Mouse (Mus musculus): ENCODE data around the gene Ston2. TPM values are rescaled to one million over a fixed set of nuclear protein-coding genes. Genes with fewer than 3 reads are reported as not detected.
A peak's percentile ranks its signal among the peaks of the same experiment; 100 is the strongest.
"Not testable (repeated sequence)": the region's sequence is repeated elsewhere in the genome, so short reads cannot be mapped to it uniquely, and the experiment has no call there.

The Ston2 gene
- total RNA-seq, 1 experiment from 2014 or later = 0.94 TPM

DNA sequence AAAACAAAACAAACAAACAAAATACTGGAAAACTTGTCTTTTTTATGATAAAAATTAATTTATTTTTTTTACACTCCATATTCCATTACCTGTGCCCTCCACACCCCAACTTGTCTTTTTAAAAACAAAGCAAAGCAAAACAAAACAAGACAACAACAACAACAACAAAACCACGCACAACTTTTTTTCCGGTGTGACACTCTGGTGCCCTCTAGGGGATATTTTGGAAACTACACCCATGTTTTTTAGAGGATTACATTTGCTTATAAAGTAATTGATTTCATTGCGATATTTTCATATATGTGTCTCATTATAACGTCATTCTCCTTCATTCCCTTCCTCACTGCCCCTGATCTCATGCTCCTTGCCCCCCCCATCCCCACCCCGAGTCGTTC, 11.2 kb upstream of the Ston2 start:
- no peak for ATAC-seq (replicated peaks in 1 of 2; ENCODE audit: insufficient read depth in 1 of 2, low FRiP score in 2 of 2, low TSS enrichment in 1 of 2, low read depth in 1 of 2, poor library complexity in 2 of 2, severe bottlenecking in 2 of 2)

DNA sequence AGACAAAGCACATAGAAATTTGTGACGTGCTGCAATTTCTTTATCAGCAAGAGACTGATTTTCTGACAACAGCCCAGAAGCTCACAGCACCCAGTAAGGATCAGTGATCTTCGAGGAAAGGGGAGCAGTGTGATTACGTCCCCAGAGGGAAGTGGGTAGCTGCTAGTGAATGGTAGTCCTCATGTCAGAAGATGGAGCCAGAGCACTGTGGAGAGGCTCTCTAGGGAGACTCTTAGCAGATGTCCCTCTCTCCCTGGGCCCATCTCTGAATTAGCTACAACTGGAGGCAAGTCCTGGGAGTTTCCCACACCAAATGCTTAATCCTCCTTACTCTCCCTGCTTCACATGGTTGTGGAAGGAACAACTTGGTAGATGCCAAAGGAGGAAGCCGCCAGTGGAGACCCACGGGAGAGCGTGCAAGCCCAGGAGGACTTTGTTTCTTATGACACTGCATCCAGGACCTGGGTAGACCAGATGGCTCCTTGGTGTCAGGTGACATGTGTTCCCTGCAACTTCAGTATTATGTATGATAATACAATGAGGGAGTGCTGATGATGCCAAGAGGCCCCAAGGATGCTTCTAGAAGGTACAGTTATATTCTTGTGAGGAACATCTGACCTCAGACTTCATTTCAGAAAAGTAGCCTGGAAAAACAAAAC, 10.7 kb upstream of the Ston2 start:
- ATAC-seq (replicated peaks in 1 of 2; ENCODE audit: insufficient read depth in 1 of 2, low FRiP score in 2 of 2, low TSS enrichment in 1 of 2, low read depth in 1 of 2, poor library complexity in 2 of 2, severe bottlenecking in 2 of 2) = 0 out of 4 replicates have a peak, but pooled peaks of 1 of the 2 experiments have one; percentile 27

- ATAC-seq (replicated peaks in 1 of 2; ENCODE audit: insufficient read depth in 1 of 2, low FRiP score in 2 of 2, low TSS enrichment in 1 of 2, low read depth in 1 of 2, poor library complexity in 2 of 2, severe bottlenecking in 2 of 2) = no peak
These were observed 8.6 kb upstream of the Ston2 start for GRCm38 (mm10) chr12:91796774-91797173.

- ATAC-seq (replicated peaks in 1 of 2; ENCODE audit: insufficient read depth in 1 of 2, low FRiP score in 2 of 2, low TSS enrichment in 1 of 2, low read depth in 1 of 2, poor library complexity in 2 of 2, severe bottlenecking in 2 of 2) = no peak
These were observed 5.1 kb upstream of the Ston2 start for GRCm38 (mm10) chr12:91793266-91793665.

DNA sequence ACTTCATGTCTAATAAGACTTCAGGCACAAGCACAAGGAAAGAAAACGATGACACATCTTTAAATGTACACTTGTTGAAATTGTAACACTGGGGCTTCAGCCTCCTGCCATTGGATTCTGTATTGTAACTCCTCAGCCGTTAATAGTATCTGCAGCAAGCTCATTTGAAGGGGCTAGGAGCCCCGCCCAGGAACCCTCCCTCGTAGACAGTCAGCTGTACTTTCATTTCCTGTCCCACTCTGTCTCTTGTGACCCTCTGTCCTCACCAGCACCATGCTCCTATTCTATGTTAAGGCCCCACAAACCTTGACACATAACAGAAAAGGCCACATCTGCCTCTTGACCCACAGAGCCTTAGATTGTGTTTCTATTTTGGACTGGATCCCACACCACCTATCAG, 3.6 kb upstream of the Ston2 start:
- no peak for ATAC-seq (replicated peaks in 1 of 2; ENCODE audit: insufficient read depth in 1 of 2, low FRiP score in 2 of 2, low TSS enrichment in 1 of 2, low read depth in 1 of 2, poor library complexity in 2 of 2, severe bottlenecking in 2 of 2)

GRCm38 (mm10) chr12:91789801-91790200, 1.6 kb upstream of the Ston2 start:
- ATAC-seq (replicated peaks in 1 of 2; ENCODE audit: insufficient read depth in 1 of 2, low FRiP score in 2 of 2, low TSS enrichment in 1 of 2, low read depth in 1 of 2, poor library complexity in 2 of 2, severe bottlenecking in 2 of 2) = peak; percentile 67 to 74; a peak in 3 of 4 replicates

GRCm38 (mm10) chr12:91788446-91788845, 259 bp upstream of the Ston2 start:
- ATAC-seq (replicated peaks in 1 of 2; ENCODE audit: insufficient read depth in 1 of 2, low FRiP score in 2 of 2, low TSS enrichment in 1 of 2, low read depth in 1 of 2, poor library complexity in 2 of 2, severe bottlenecking in 2 of 2) = not testable (repeated sequence)

DNA sequence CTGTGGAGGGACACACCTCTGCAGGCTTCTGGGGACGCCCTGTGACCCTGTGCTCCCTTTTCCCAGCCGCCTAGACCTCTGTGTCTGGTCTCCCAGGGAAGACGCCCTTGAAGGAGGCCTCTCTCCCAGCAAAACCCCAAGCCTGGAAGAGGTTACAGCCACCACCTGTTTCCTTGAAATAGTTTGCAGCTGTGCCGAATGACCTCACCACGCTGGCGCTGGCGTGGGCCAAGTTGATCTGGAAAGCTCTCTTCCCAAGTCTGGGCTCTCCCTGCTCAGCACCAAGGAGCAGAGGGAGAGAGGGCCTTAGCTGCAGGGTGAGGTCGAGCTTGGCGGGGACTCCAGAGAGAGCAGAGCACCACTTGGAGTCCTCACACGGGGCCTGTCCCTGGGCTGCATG, 1.8 kb downstream of the Ston2 start:
- no peak for ATAC-seq (replicated peaks in 1 of 2; ENCODE audit: insufficient read depth in 1 of 2, low FRiP score in 2 of 2, low TSS enrichment in 1 of 2, low read depth in 1 of 2, poor library complexity in 2 of 2, severe bottlenecking in 2 of 2)

- ATAC-seq (replicated peaks in 1 of 2; ENCODE audit: insufficient read depth in 1 of 2, low FRiP score in 2 of 2, low TSS enrichment in 1 of 2, low read depth in 1 of 2, poor library complexity in 2 of 2, severe bottlenecking in 2 of 2) = no peak
These were observed 6.8 kb downstream of the Ston2 start for GRCm38 (mm10) chr12:91781432-91781831.

GRCm38 (mm10) chr12:91780531-91780930, 7.7 kb downstream of the Ston2 start:
- ATAC-seq (replicated peaks in 1 of 2; ENCODE audit: insufficient read depth in 1 of 2, low FRiP score in 2 of 2, low TSS enrichment in 1 of 2, low read depth in 1 of 2, poor library complexity in 2 of 2, severe bottlenecking in 2 of 2) = no peak

- peak; percentile 92 to 97 for ATAC-seq (replicated peaks in 1 of 2; ENCODE audit: insufficient read depth in 1 of 2, low FRiP score in 2 of 2, low TSS enrichment in 1 of 2, low read depth in 1 of 2, poor library complexity in 2 of 2, severe bottlenecking in 2 of 2)
These were observed 9.2 kb downstream of the Ston2 start for GRCm38 (mm10) chr12:91779004-91779365.

DNA sequence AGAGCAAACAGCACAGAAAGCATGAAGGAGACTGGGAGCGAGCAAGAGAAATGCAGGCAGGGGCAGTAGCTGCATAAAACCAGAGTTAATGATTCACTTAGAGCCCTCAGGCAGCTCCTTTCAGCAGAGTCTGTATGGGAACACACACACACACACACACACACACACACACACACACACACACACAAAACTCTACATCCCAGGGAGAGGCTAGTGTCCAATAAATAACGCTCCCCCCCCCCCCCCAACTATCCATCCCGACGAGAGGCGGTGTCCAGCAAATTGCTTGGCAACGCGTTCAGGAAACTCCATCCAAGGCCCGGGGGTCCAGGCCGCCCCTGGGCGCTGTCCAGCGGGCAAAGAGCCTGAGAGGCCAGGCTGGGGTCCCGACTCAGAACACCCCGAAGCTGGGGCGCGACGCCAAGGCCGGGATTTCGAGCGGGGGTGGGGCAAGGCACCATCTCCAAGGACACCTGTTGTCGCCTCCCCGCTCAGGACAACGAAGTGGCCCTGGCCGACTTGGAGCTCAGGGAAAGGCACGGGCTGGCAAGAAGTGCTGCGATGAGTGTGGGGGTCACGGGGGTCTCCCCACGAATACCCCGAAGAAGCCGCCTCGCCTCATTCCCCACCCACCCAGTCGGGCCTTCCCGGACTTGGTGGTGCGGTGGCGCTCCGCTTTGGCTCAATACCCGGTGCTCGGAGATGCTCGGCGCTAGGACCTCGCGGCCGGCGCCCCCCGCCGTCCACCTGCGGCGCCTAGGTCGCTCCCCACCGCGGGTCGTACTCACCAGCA, 9.8 kb downstream of the Ston2 start:
- peak in 1 of 2 experiments; percentile 4; a peak in 1 of 4 replicates for ATAC-seq (replicated peaks in 1 of 2; ENCODE audit: insufficient read depth in 1 of 2, low FRiP score in 2 of 2, low TSS enrichment in 1 of 2, low read depth in 1 of 2, poor library complexity in 2 of 2, severe bottlenecking in 2 of 2)

GRCm38 (mm10) chr12:91776342-91776741, 11.8 kb downstream of the Ston2 start:
- ATAC-seq (replicated peaks in 1 of 2; ENCODE audit: insufficient read depth in 1 of 2, low FRiP score in 2 of 2, low TSS enrichment in 1 of 2, low read depth in 1 of 2, poor library complexity in 2 of 2, severe bottlenecking in 2 of 2) = no peak

GRCm38 (mm10) chr12:91774811-91775284, 13.3 kb downstream of the Ston2 start:
- ATAC-seq (replicated peaks in 1 of 2; ENCODE audit: insufficient read depth in 1 of 2, low FRiP score in 2 of 2, low TSS enrichment in 1 of 2, low read depth in 1 of 2, poor library complexity in 2 of 2, severe bottlenecking in 2 of 2) = no peak

DNA sequence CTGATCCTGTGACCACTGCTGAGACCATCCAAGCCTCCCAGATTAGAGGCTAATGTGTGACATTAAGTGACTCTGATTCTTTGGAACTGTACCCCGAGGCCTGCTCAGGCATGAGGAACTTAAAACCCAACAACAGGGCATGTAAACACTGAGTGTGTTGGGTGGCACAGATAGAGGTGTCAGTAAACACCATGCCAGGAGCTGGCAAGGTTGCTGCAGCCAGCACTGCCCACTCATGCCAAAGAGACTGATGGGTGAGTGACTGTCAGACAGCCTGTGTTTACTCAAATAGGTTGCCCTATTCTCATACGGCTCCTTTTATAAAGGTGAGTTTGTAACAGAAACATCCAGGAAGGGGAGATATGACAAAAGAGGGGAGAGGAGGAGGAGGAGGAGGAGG, 19.3 kb downstream of the Ston2 start:
- no peak for ATAC-seq (replicated peaks in 1 of 2; ENCODE audit: insufficient read depth in 1 of 2, low FRiP score in 2 of 2, low TSS enrichment in 1 of 2, low read depth in 1 of 2, poor library complexity in 2 of 2, severe bottlenecking in 2 of 2)

DNA sequence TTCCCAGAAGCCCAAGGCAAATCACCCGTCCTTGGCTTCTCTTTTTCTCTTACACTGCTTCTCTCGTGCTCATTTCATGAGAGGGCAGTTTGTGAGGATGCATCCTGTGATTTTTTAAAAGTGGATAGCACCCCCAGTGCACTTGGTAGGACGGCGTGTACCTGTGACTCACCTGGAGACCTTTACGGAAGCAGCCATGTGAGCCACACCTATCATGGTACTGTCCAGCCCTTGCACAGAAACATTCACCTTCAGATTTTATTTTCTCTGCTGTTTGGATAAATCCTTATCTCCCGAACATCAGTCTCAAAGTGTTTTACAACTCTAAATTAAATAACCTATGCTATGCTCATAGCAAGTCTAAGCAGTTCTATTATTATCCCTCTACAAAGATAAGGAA, 20.0 kb downstream of the Ston2 start:
- ATAC-seq (replicated peaks in 1 of 2; ENCODE audit: insufficient read depth in 1 of 2, low FRiP score in 2 of 2, low TSS enrichment in 1 of 2, low read depth in 1 of 2, poor library complexity in 2 of 2, severe bottlenecking in 2 of 2) = no peak

GRCm38 (mm10) chr12:91766338-91767107, 21.7 kb downstream of the Ston2 start:
- ATAC-seq (replicated peaks in 1 of 2; ENCODE audit: insufficient read depth in 1 of 2, low FRiP score in 2 of 2, low TSS enrichment in 1 of 2, low read depth in 1 of 2, poor library complexity in 2 of 2, severe bottlenecking in 2 of 2) = peak; percentile 87 to 91

DNA sequence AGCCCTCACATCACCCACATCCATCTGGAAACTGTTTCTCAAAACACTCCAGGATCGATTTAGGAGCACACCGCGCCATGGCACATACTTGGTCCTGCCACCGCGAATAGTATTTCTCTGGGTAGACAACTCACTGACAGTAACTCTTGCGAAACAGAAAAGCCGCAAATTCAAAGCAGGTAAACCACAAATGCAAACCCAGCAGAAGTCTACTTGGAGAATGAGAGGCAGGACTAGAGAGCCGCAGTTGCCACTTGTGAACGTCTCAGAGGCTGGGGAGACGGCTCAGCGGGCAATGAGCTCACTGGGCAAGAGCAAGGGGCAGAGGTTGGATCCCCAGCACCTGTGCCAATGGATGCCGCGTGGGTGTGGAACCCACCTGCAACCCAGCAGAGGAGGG, 22.7 kb downstream of the Ston2 start:
- ATAC-seq (replicated peaks in 1 of 2; ENCODE audit: insufficient read depth in 1 of 2, low FRiP score in 2 of 2, low TSS enrichment in 1 of 2, low read depth in 1 of 2, poor library complexity in 2 of 2, severe bottlenecking in 2 of 2) = peak; percentile 54 to 63
